Mouse (Mus musculus): ENCODE data around the gene Fpr1.
"Not testable (repeated sequence)": the region's sequence is repeated elsewhere in the genome, so short reads cannot be mapped to it uniquely, and the experiment has no call there.

Gene Fpr1

GRCm38 (mm10) chr17:17849906-17850712, 33.6 kb downstream of the Fpr1 start:
- DNase-seq (ENCODE audit: low spot score in 2 of 2), result peak in 1 of 2 experiments; percentile 48

DNA sequence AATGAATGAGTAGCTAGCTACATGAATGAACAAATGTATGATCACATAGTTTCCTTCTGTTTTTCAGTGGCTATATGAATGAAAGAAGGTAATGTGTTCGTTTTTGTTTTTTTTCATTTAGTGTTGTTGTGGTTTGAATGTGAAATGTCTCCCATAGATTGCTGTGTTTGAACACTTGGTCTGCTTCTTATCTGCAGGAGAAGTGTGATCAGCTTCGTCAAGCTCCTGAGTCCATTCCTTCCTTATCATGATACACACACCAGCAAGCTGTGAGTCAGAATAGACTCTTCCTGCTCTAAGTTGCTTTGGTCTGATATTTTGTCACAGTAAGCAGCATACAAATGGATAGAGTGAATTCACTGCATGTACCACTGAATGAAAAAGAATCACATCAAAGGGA, 34.8 kb downstream of the Fpr1 start:
- DNase-seq (ENCODE audit: low spot score in 2 of 2), result no peak

GRCm38 (mm10) chr17:17845187-17846027, 38.3 kb downstream of the Fpr1 start:
- no peak for DNase-seq (ENCODE audit: low spot score in 2 of 2)

- DNase-seq (ENCODE audit: low spot score in 2 of 2), result not testable (repeated sequence)
Measured at GRCm38 (mm10) chr17:17844606-17845005, 39.1 kb downstream of the Fpr1 start.

GRCm38 (mm10) chr17:17843534-17844261, 40.0 kb downstream of the Fpr1 start:
- no peak for DNase-seq (ENCODE audit: low spot score in 2 of 2)

- no peak for DNase-seq (ENCODE audit: low spot score in 2 of 2)
Measured at GRCm38 (mm10) chr17:17840796-17841195, 42.9 kb downstream of the Fpr1 start.

- DNase-seq (ENCODE audit: low spot score in 2 of 2), result no peak
Measured at GRCm38 (mm10) chr17:17839276-17839675, 44.5 kb downstream of the Fpr1 start.

- DNase-seq (ENCODE audit: low spot score in 2 of 2), result peak; percentile 96 to 97
Measured at GRCm38 (mm10) chr17:17837919-17838701, 45.6 kb downstream of the Fpr1 start.

GRCm38 (mm10) chr17:17837426-17837825, 46.3 kb downstream of the Fpr1 start:
- DNase-seq (ENCODE audit: low spot score in 2 of 2), result peak in 1 of 2 experiments; percentile 53

DNA sequence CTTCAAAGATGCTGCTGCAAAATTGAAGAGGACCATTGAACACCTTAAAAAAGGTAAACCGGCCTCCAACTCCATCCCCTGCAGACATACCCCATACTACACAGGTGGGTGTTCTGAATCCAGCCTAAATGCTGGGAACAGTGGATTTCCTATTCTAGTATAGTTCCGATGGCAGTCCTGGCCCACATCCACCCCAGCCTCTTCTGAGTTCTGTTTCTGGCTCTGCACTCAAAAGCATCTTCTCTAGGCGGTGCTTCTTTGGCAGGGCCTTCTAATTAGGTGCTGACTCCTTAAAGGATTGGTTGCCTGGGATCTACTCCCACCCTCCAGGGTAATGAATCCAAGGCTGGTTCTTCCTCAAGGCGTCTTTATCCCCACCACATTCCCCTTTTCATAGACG, 47.6 kb downstream of the Fpr1 start:
- DNase-seq (ENCODE audit: low spot score in 2 of 2), result no peak

- no peak for DNase-seq (ENCODE audit: low spot score in 2 of 2)
Measured at GRCm38 (mm10) chr17:17834896-17835295, 48.8 kb downstream of the Fpr1 start.

GRCm38 (mm10) chr17:17830731-17831130, 53.0 kb downstream of the Fpr1 start:
- no peak for DNase-seq (ENCODE audit: low spot score in 2 of 2)

- DNase-seq (ENCODE audit: low spot score in 2 of 2), result peak in 1 of 2 experiments; percentile 32
Measured at GRCm38 (mm10) chr17:17829816-17830535, 53.8 kb downstream of the Fpr1 start.

DNA sequence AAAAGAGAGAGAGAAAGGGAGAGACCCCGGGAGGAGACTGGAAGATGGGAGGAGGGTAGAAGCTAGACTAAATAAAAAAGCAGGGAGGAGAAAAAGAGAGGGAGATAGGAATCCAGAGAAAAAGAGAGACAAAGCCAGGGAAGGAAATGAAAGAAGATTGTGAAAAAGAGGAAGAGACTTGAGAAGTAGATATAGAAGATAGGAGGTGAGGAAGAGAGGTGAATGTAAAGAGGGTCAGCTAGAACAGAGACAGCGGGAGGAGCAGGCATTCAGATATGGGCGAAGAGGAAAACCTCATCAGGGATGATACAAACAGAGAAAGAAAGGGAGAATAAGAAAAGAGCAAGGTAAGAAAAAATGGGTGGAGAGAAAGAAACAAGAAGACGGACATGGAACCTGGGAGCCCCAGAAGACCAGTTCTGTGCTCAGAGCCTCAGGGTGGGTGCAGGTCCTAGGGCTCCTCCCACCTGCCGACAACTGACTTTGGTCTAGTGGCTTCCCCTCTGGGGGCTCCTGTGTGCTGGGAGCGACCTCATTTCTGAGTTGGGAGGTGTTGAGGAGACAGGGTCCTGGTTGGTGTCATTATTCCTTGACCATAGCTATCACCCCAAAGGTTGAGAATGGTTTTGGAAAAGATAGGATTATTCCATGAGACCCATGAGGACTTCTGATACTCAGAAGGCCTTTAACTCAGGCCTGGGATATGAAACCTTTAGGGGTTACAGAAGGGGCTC, 54.5 kb downstream of the Fpr1 start:
- DNase-seq (ENCODE audit: low spot score in 2 of 2), result peak in 1 of 2 experiments; percentile 47

DNA sequence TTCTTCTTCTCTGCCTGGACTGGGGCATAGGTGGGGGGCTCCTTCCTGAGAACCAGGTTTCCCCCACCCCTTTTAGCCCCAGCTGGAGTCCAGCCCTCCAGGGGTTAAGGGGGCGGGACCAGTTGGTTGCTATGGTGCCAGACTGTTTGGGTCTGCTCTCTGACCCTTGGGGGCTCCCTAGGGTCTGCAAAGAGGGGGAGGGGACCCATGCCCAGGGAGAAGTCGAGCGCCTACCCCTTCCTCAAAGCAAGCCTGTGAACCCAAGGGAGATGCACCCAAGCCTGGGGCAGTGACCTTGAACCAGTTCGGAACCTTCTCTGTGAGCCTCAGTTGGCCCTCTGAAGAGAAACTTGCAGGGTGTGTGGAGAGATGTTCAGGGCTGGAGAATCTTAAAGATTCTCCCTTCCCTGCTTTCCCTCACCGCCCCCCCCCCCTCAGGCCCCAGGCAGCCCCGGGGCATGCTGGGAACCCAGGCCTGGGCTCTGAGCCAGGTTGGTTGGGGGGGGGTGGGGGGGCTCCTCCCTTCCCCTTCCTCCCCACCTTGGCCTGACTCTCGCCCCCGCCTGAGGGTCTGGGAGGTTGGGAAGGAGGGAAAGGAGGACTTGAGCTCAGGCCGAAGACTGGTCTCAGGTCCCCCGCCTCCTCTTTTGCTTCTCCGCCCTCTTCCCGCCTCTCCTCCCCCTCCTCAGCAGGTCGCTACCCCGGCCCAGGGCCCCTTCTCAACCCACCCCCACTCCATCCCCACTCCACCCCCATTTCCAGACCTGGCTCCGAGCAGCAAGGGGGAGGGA, 55.4 kb downstream of the Fpr1 start:
- peak; percentile 69 to 75 for DNase-seq (ENCODE audit: low spot score in 2 of 2)

DNA sequence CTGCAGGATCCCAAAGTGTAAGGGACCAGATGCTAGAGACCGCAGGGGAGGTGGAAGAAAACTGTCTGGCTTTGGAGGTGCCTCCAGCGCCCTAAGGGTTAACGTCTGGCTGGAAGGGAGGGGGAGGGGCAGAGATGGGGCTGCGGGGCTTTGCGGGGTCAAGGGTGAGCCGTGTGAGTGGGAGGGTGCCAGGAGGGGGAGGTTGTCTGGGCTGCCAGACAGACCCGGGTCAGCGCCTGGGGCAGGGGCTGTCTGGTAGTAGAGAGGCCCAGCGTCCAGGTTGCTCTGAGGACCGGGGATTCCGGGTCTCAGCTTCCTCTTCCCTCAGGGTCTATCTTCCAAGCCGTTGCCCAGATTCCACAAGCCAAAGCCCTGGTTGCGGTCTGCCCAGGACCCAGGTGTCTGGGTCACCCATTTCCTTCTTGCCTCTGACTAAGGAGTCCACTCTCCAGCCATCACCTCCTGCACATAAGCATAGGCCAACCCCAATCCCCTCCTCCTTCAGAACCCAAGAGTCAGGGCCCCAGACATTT, 56.0 kb downstream of the Fpr1 start:
- DNase-seq (ENCODE audit: low spot score in 2 of 2), result peak; percentile 75 to 80

GRCm38 (mm10) chr17:17826751-17827657, 56.7 kb downstream of the Fpr1 start, which contains the start of gene Spaca6:
Spaca6 (plus strand) TSS chr17:17827158.
- peak; percentile 93 to 95 for DNase-seq (ENCODE audit: low spot score in 2 of 2)
